Comparison of ENCODE assay signal across 8 mouse cellular contexts in genomic region chr15:99055040-99055439, GRCm38 (mm10). TPM values are rescaled to one million over a fixed set of nuclear protein-coding genes. Genes with fewer than 3 reads are reported as not detected.
DNase-seq lines count a peak whose midpoint lies in the region; ATAC-seq and TF ChIP-seq lines count a peak whose summit lies in the region.

Gene Prph (plus strand): TSS chr15:99055174.

- DNase-seq in heart, postnatal 25 days (ENCODE audit: low spot score), result no peak
- no peak for DNase-seq in ES-E14 (ENCODE audit: low read depth, low spot score)
- DNase-seq in forebrain, postnatal 0 days, result no peak
- DNase-seq in urinary bladder, postnatal 14 days (ENCODE audit: low spot score), result no peak
- no peak for DNase-seq in Muller cell, postnatal 12 days (ENCODE audit: inconsistent ontology term)
- no peak for DNase-seq in T-cell, adult 2 months (ENCODE audit: low spot score)

- intact Hi-C loops in heart, postnatal 25 days (cut with DNase I), result no loop called here

- H3K27me3 ChIP-seq in heart, embryonic 13.5 days (replicated peaks), result peaks cover 99% of the 10 kb centered on the region
- H3K27me3 ChIP-seq in forebrain, postnatal 0 days (ENCODE audit: insufficient read depth, low read length), result peaks cover 38% of the 10 kb centered on the region
- H3K27me3 ChIP-seq in liver, embryonic 16.5 days (ENCODE audit: control insufficient read depth, insufficient read depth, low read depth, low read length), result peaks cover 65% of the 10 kb centered on the region

- no peak for ATAC-seq in heart, embryonic 13.5 days (ENCODE audit: extremely low read depth, insufficient number of reproducible peaks, low FRiP score, low TSS enrichment)
- ATAC-seq in forebrain, postnatal 0 days, result no peak
- no peak for ATAC-seq in liver, embryonic 16.5 days (ENCODE audit: low read depth)

- H3K27ac ChIP-seq in heart, embryonic 13.5 days (replicated peaks), result no peak within 1 kb of the TSS
- H3K27ac ChIP-seq in ES-E14 (ENCODE audit: insufficient read depth, low read depth, low read length, poor library complexity, severe bottlenecking), result no peak within 1 kb of the TSS
- no peak within 1 kb of the TSS for H3K27ac ChIP-seq in forebrain, postnatal 0 days (ENCODE audit: low read depth, low read length)
- H3K27ac ChIP-seq in liver, embryonic 16.5 days (ENCODE audit: low read length), result no peak within 1 kb of the TSS

- H3K9me3 ChIP-seq in heart, embryonic 13.5 days, result no peaks in the 10 kb centered on the region
- H3K9me3 ChIP-seq in ES-E14 (ENCODE audit: control insufficient read depth, insufficient read depth, low read depth, low read length), result no peaks in the 10 kb centered on the region
- H3K9me3 ChIP-seq in forebrain, postnatal 0 days (ENCODE audit: low read length), result no peaks in the 10 kb centered on the region
- no peaks in the 10 kb centered on the region for H3K9me3 ChIP-seq in liver, embryonic 16.5 days (replicated peaks; ENCODE audit: control insufficient read depth, low read length)

- 2% methylated on average over 30 of the region's 30 CpGs for WGBS in heart, embryonic 13.5 days
- under 1% methylated on average over 28 of the region's 30 CpGs for WGBS in forebrain, postnatal 0 days
- WGBS in liver, embryonic 16.5 days (ENCODE audit: insufficient replicate concordance), result 4% methylated on average over 29 of the region's 30 CpGs

- H3K4me1 ChIP-seq in heart, embryonic 13.5 days, result peaks cover 40% of the 10 kb centered on the region
- H3K4me1 ChIP-seq in ES-E14 (ENCODE audit: control insufficient read depth in 2 of 2, insufficient read depth in 2 of 2, low read length in 2 of 2, poor library complexity in 1 of 2), result peaks cover 4 to 22% of the 10 kb centered on the region in 2 experiments; a peak in 3 of 4 replicates
- 0 out of 2 replicates have a peak, but pooled peaks cover 4% of the 10 kb centered on the region for H3K4me1 ChIP-seq in forebrain, postnatal 0 days (ENCODE audit: insufficient read depth)
- peaks cover 6% of the 10 kb centered on the region for H3K4me1 ChIP-seq in liver, embryonic 16.5 days (ENCODE audit: control insufficient read depth, low read depth, low read length)

- peak within 1 kb of the TSS; percentile 82 for H3K4me2 ChIP-seq in heart, embryonic 13.5 days
- peak within 1 kb of the TSS; percentile 69 for H3K4me2 ChIP-seq in forebrain, postnatal 0 days (ENCODE audit: low read depth)
- H3K4me2 ChIP-seq in liver, embryonic 16.5 days (ENCODE audit: low read depth, low read length), result peak within 1 kb of the TSS; percentile 43

- H3K9ac ChIP-seq in heart, embryonic 13.5 days, result peak within 1 kb of the TSS; percentile 70
- H3K9ac ChIP-seq in ES-E14 (ENCODE audit: insufficient read depth, low read depth, low read length, poor library complexity, severe bottlenecking), result peak within 1 kb of the TSS; percentile 50; the same call in 1 of the 2 replicates
- peak within 1 kb of the TSS; percentile 33 for H3K9ac ChIP-seq in forebrain, postnatal 0 days
- H3K9ac ChIP-seq in liver, embryonic 16.5 days (ENCODE audit: low read depth, low read length), result no peak within 1 kb of the TSS

- TF ChIP-seq CTCF in forebrain, postnatal 0 days (IDR thresholded peaks at IDR 0.05; ENCODE audit: low read depth), result no peak

- H3K4me3 ChIP-seq in heart, embryonic 13.5 days, result peak within 1 kb of the TSS; percentile 52
- peak within 1 kb of the TSS; percentile 71 to 73 for H3K4me3 ChIP-seq in ES-E14 (ENCODE audit: insufficient read depth in 1 of 2, low read depth in 1 of 2, low read length in 2 of 2, poor library complexity in 1 of 2, severe bottlenecking in 1 of 2)
- peak within 1 kb of the TSS; percentile 38 for H3K4me3 ChIP-seq in forebrain, postnatal 0 days (ENCODE audit: low read depth, low read length)
- H3K4me3 ChIP-seq in liver, embryonic 16.5 days (ENCODE audit: low read depth, low read length), result peak within 1 kb of the TSS; percentile 24

- in situ Hi-C loops in ES-E14 (cut with MboI; ENCODE audit: low sequenced_read_pairs in 2 of 2, unreplicated experiment in 2 of 2), result no loop called here

- no peaks in the 10 kb centered on the region for H3K36me3 ChIP-seq in heart, embryonic 13.5 days
- no peaks in the 10 kb centered on the region; the same call in 1 of the 2 replicates for H3K36me3 ChIP-seq in ES-E14 (ENCODE audit: control insufficient read depth, insufficient read depth, low read length, poor library complexity, severe bottlenecking)
- no peaks in the 10 kb centered on the region for H3K36me3 ChIP-seq in forebrain, postnatal 0 days (ENCODE audit: insufficient read depth)
- no peaks in the 10 kb centered on the region for H3K36me3 ChIP-seq in liver, embryonic 16.5 days (ENCODE audit: control insufficient read depth, insufficient read depth)

TF ChIP-seq in ES-E14, 5 proteins besides CTCF, POLR2A, EP300 and RAD21:
- TF ChIP-seq MAFK (IDR thresholded peaks at IDR 0.05; ENCODE audit: insufficient read depth, low read depth, low read length), result no peak
- no peak for TF ChIP-seq ZC3H11A (IDR thresholded peaks at IDR 0.05; ENCODE audit: borderline replicate concordance, low read depth, low read length)
- no peak for TF ChIP-seq ZNF384 (IDR thresholded peaks at IDR 0.05; ENCODE audit: low read depth, low read length)
- TF ChIP-seq CHD2 (IDR thresholded peaks at IDR 0.05; ENCODE audit: low read depth, low read length), result no peak
- TF ChIP-seq HCFC1 (IDR thresholded peaks at IDR 0.05; ENCODE audit: borderline replicate concordance, insufficient read depth, low read length), result no peak

RNA-seq across cellular contexts. Expression of gene Prph, which starts in this region (rescaled TPM):
- 0.56 and 1.7 TPM in 2 replicates for polyA plus RNA-seq in heart, embryonic 13.5 days (2015; fragmentation: Nextera tagmentation; extraction: Ambion mirVana)
- under 1 TPM; 0.14 to 0.42 TPM for total RNA-seq in heart, postnatal 25 days (2021)
- 15.1 and 20.6 TPM in 2 replicates for total RNA-seq in ES-E14 (2012; rRNA removed)
- total RNA-seq in forebrain, postnatal 0 days (2014; rRNA removed), result 1.7 and 2.3 TPM in 2 replicates
- 2.3 and 2.4 TPM in 2 replicates for polyA plus RNA-seq in forebrain, postnatal 0 days (2015; fragmentation: Nextera tagmentation; extraction: Ambion mirVana)
- 0.86 and 1.1 TPM in 2 replicates for polyA plus RNA-seq in liver, embryonic 16.5 days (2015; fragmentation: Nextera tagmentation; extraction: Ambion mirVana)
